Mouse (Mus musculus) cortical plate, adult 2 months (tissue): ENCODE measurements around the gene Apold1. TPM values are rescaled to one million over a fixed set of nuclear protein-coding genes. Genes with fewer than 3 reads are reported as not detected.

Source experiments
- H3K27ac ChIP-seq: fragments of 200-500 bp; 2 replicates; pipeline ENCODE4 v1.5.1; 2012; ENCODE audit warnings: low read length, control low read depth, inconsistent platforms; ENCODE audit not compliant: insufficient read depth
- H3K4me1 ChIP-seq: fragments of 200-500 bp; 2 replicates; pipeline ENCODE4 v1.6.1; 2011; ENCODE audit warnings: low read length; ENCODE audit not compliant: control insufficient read depth, insufficient read depth
- H3K4me3 ChIP-seq: fragments of 200-500 bp; 2 replicates; pipeline ENCODE4 v1.5.1; 2011; ENCODE audit warnings: mild to moderate bottlenecking, low read length, control low read depth; ENCODE audit not compliant: insufficient read depth
- CTCF ChIP-seq: fragments of 200-500 bp; IDR thresholded peaks from 2 replicates; pipeline ENCODE4 v1.5.1; 2011; ENCODE audit warnings: mild to moderate bottlenecking, control low read depth, low read length; ENCODE audit not compliant: insufficient read depth; ENCODE audit errors: extremely low read depth
- POLR2A ChIP-seq: fragments of 200-500 bp; IDR thresholded peaks from 2 replicates; pipeline ENCODE4 v1.6.1; 2011; ENCODE audit warnings: mild to moderate bottlenecking, low read length, control low read depth; ENCODE audit not compliant: insufficient read depth; ENCODE audit errors: extremely low read depth
- polyA plus RNA-seq: library from polyadenylated mRNA; depleted of rRNA; stranded (reverse); fragments of >200 nt; gene quantifications from 2 replicates; pipeline ENCODE4 v1.2.3, GENCODE M21; 2012

Gene Apold1
- polyA plus RNA-seq, 1 experiment = 2.9 TPM

GRCm38 (mm10) chr6:134972096-134972495 is 9.4 kb upstream of the Apold1 start:
- Histone ChIP-seq H3K27ac (no peak overlapping the region), H3K4me1 (no peaks in the 10 kb centered on the region), H3K4me3 (no peak overlapping the region)
- TF ChIP-seq CTCF = no peak
- no peak for TF ChIP-seq POLR2A

GRCm38 (mm10) chr6:134976628-134977027 is 4.9 kb upstream of the Apold1 start:
- TF ChIP-seq POLR2A (no peak), CTCF (no peak)

GRCm38 (mm10) chr6:134983529-134984370 is 2.2 kb downstream of the Apold1 start:
- H3K4me1 ChIP-seq = no peaks in the 10 kb centered on the region
- peak overlapping the region; percentile 89 for H3K27ac ChIP-seq
- TF ChIP-seq POLR2A (peak; percentile 69), CTCF (0 out of 2 replicates have a peak, but pooled peaks have one; percentile 30)
- peak overlapping the region; percentile 63 for H3K4me3 ChIP-seq

More at GRCm38 (mm10) chr6:134976628-134977027, 4.9 kb upstream of the Apold1 start:
- no peaks in the 10 kb centered on the region for H3K4me1 ChIP-seq
- H3K4me3 ChIP-seq = no peak overlapping the region
- H3K27ac ChIP-seq = no peak overlapping the region

- H3K27ac ChIP-seq = no peak overlapping the region
- TF ChIP-seq POLR2A = no peak
- TF ChIP-seq CTCF = 0 out of 2 replicates have a peak, but pooled peaks have one; percentile 31
- no peaks in the 10 kb centered on the region for H3K4me1 ChIP-seq
- H3K4me3 ChIP-seq = no peak overlapping the region
Measured at GRCm38 (mm10) chr6:134984748-134985147, 3.2 kb downstream of the Apold1 start.

- Histone ChIP-seq H3K4me3 (no peak overlapping the region), H3K4me1 (no peaks in the 10 kb centered on the region), H3K27ac (no peak overlapping the region)
- TF ChIP-seq CTCF (no peak), POLR2A (no peak)
Measured at GRCm38 (mm10) chr6:134988377-134988776, 6.9 kb downstream of the Apold1 start.

- Histone ChIP-seq H3K4me1 (peaks cover 9% of the 10 kb centered on the region; the same call in 1 of the 2 replicates), H3K4me3 (no peak overlapping the region), H3K27ac (no peak overlapping the region)
- no peak for TF ChIP-seq CTCF
- no peak for TF ChIP-seq POLR2A
Measured at GRCm38 (mm10) chr6:134990674-134991073, 9.2 kb downstream of the Apold1 start.

GRCm38 (mm10) chr6:134994031-134994651 is 12.6 kb downstream of the Apold1 start:
- H3K27ac ChIP-seq = peak overlapping the region; percentile 71

GRCm38 (mm10) chr6:134994985-134995384 is 13.5 kb downstream of the Apold1 start:
- Histone ChIP-seq H3K4me3 (no peak overlapping the region), H3K27ac (0 out of 2 replicates have a peak overlapping the region, but pooled peaks have one; percentile 71), H3K4me1 (peaks cover 9% of the 10 kb centered on the region; the same call in 1 of the 2 replicates)
- no peak for TF ChIP-seq POLR2A

More at GRCm38 (mm10) chr6:134994031-134994651, 12.6 kb downstream of the Apold1 start:
- peaks cover 9% of the 10 kb centered on the region; the same call in 1 of the 2 replicates for H3K4me1 ChIP-seq
- TF ChIP-seq POLR2A (no peak), CTCF (no peak)
- H3K4me3 ChIP-seq = no peak overlapping the region

GRCm38 (mm10) chr6:134996918-134997317 is 15.4 kb downstream of the Apold1 start:
- TF ChIP-seq CTCF = no peak
- TF ChIP-seq POLR2A = no peak
- Histone ChIP-seq H3K4me3 (no peak overlapping the region), H3K27ac (no peak overlapping the region), H3K4me1 (peaks cover 9% of the 10 kb centered on the region; the same call in 1 of the 2 replicates)
